Mouse (Mus musculus): ENCODE measurements around the gene Cers2.

The Cers2 gene

DNA sequence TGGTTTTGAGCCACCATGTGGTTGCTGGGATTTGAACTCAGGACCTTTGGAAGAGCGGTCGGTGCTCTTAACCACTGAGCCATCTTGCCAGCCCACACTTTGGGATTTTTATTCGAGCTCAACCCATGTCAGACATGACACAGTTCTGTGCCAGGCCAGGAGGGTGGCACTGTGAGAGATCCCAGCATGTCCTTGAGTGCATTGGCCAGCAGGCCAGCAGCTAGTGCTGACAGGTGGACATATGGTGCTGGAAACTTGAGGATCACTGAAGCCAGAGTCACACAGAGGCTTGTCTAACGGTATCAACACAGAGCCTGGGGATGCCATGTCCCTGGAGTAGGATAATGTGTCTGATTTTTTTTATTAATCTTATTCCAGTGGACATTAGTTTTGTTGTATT is 25.2 kb upstream of the Cers2 start:
- DNase-seq (ENCODE audit: low spot score), result no peak

DNA sequence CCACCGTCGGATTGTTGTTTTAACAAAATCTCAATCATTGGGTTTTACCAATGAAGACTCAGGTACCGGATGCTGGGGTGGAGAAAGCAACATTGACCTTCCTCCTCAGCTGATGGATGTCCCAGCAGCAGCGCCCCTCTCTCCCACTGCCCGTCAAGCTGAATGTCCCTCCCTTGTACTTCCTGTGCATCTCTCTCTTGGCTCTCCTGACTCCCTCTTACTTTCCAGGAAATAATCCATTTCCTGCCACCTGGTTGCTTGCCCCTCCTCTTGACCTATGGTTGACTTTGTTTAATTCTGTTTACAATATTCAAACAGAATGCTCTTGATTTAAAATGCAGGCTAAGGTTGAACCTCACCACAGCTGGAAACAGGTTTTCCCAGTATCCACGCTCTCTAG is 24.4 kb upstream of the Cers2 start:
- no peak for DNase-seq (ENCODE audit: low spot score)

DNA sequence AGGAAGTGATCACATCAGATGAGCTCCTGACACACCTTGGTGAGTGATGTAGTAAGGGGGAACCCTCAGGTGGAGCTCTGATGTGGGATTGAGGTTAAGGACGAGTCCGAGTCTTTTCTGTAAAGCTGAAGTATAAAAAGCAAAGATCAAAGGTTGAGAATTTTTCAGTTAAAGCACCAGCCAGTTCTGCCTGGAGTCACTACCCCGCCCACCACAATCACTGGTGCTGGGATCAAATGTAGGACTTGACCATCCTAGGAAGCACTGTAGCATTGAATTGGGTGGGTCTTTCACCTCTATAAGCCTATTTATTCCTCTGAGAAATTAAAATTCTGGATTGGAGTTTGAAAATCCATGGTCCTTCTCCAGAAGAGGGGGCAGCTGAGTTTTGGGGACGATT is 23.6 kb upstream of the Cers2 start:
- no peak for DNase-seq (ENCODE audit: low spot score)

DNA sequence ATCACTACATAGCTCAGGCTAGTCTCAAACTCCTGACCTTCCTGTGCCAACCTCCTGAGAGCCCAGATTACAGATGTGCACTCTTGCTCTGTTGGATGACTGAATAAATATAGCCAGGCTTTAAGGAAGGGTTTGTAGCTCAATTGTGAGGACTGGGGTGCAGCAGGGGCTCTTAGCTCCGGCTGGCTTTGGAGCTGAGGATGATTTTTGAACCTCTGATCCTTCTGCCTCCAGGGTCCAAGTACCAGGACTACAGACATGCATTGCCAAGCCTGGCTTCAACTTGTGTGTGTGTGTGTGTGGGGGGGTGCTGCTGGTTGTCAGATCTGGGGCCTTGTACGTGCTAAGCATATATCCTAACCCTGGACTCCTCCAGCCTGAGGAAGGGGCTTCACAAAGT is 21.7 kb upstream of the Cers2 start:
- DNase-seq (ENCODE audit: low spot score), result no peak

DNA sequence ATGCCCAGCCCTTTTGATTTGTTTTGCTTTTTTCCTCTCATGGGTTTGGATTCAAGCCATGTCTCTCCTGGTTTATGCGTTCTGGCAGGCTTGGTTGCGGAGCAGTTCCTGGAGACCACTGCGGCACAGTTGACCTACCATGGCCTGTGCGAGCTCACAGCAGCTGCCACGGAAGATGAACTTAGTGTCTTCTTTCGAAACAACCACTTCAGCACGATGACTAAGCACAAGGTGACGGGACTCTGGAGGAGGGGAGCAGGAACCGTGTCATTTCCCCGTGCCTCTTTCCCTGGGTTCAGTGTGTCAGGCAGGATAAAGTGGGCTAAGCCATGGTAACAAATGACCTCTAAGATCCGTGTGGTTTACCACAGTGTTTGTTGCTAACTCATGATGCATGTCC is 21.1 kb upstream of the Cers2 start:
- DNase-seq (ENCODE audit: low spot score), result no peak

DNA sequence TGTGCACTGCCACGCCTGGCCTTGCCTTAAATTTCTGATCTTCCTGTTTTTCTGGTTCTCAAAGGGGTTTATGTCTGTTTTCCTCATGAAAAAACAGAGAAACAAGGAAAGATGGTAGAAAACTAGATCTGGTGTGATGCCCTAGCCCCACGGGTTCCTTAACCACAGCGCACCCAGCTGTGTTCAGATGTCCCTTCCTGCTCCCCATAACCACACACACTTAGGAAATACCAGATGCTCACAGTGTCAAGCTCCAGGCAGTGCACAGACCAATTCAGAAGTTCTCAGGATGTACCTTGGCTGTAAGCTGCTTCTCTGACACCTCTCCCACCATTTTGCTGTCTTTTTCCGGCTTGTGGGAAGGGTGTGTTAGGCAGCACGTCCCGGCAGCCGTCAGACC is 20.3 kb upstream of the Cers2 start:
- no peak for DNase-seq (ENCODE audit: low spot score)

DNA sequence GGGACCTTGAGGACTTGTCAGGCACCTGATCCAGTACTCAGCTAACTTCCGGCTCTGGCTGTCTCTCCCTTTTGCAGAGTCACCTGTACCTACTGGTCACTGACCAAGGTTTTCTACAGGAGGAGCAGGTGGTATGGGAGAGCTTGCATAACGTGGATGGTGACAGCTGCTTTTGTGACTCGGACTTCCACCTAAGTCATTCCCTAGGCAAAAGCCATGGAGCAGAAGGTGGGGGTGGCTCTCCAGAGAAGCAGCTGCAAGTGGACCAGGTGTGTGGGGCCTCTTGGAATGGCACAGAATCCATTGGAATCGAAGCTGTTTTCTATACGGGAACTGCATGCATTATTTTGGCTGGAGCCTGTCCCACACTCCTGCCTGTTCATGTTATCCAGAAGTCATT is 19.9 kb upstream of the Cers2 start:
- DNase-seq (ENCODE audit: low spot score), result no peak

DNA sequence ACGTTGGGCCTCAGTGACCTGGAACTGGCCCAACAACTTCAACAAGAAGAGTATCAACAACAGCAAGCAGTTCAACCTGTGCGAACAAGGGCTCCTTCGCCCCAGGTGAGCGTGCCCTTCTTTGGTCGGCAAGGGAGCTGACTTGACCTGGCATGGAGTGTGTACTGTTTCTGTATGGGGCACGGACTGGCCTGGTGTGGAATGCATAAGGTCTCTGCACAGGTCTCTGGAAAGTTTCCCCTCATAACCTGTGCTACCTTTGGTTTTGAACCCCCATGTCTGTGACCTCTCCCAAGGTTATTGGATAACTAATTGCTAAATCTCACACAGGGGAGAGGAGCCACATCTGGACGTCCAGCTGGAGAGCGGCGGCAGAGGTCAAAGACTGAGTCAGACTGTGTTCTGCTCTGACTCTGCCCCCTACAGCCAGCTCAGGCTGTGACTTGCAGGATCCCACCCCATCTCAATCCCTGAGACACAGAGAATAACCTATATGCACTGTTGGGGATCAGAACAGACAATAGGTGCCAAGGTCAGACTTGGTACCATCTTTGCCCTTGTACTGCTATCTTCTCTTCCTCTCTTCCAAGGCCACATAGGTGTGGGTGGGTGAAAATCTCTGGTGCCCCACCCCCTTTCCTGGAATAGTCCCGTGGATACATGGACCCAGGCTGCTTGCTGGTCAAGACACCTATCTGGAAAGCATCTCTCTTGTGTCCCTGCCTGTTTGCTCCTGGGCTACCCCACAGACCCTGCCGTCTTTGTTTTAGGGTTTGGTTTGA is 19.1 kb upstream of the Cers2 start:
- DNase-seq (ENCODE audit: low spot score), result no peak

DNA sequence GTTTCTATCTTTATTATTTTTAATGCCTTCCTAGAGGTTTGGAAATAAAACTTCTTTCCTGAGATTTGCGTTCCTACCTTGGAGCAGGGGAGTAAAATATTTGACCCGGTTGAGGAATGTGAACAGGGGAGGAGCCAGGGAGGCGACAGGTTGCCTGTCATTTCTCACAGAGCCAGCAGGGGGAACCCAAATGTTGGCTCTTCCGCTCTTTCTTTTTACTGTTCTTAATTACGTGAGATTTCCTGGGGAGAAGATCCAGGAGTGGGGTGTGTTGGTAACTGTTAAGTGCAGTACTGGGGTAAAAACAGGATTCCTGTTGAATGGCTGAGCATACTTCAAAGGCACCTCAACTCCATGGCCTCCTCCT is 18.5 kb upstream of the Cers2 start:
- DNase-seq (ENCODE audit: low spot score), result no peak

DNA sequence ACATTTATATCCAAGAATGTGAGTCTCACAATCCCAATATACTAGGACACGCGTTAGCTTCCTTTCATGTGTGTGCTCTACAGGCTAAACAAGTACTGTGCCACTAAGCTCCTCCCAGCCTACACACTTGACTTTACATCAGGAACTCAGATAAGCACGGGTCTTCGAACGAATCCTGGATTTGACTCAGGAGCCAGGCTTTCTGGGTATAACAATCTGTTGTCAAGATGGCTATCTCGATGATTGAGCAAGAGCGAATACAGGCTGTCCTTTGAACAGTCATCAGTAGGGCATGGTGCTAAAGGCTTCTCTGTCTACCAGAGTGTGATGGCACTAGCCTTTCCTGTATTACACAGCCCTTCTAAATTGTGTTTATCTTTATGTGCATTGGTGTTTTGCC is 16.6 kb upstream of the Cers2 start:
- no peak for DNase-seq (ENCODE audit: low spot score)

DNA sequence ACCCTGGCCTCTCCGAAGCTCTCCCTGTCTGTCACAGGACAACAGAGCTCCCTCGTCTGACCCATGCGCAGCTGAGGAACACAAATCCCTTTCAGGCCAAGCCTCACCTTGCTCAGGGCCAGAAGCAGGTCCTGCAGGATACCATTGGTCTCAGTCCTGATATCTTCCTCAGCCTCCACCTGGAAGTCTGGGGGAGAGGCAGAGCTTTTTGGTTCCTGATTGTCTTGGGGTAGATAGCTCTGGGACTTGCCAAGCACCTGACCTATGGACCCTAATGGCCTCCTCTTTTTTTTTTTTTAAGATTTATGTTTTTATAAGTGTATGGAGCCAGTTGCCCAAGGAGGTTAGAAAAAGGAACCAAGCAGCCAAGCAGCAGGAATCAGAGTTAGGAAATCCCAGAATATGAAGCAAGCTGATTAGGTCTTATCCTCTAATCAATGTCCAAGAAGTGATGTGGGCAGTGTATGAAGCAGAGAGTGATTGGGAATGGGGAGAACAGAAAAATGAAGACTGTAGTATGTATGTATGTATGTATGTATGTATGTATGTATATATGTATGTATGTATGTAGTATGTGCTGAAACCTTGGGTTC is 13.3 kb upstream of the Cers2 start:
- no peak for DNase-seq (ENCODE audit: low spot score)

DNA sequence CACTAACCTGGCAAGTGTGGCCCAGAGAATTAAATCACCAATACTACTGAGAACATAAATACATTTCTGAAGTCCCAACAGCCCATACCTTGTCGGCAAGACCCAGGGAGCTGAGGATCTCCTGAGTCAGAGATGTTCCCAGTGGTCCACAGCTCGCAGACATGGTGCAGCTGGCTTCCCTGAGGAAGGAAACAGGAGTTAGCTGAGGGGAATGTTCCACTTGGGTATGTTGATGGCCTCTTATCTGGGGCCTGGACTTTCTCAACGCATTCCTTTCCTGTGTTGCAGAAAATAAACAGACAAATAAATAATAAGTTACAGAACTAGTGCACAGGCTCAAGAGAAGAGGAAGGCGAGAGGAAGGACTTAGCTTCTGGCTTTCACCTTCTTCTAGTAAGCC is 8.3 kb upstream of the Cers2 start:
- DNase-seq (ENCODE audit: low spot score), result no peak

DNA sequence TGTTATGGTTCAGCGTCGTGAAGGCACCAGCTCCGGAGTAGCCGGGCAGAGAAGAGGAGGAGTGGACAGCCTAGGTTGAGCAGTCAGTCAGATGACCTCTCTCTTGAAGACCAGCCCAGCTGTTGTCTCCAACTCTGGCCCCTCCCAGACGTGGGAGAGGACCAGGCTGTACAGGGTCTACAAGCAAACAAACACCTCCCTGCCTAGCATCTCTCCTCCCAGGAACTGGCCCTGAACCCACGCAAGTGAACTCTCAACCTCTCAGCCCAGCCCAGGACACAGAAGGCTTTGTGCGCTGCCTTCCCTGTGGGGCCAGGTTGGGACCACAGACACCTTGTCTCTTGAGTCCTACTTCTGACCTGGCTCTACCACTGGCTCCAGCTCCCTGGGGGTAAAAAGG is 7.5 kb upstream of the Cers2 start, which contains the start of gene Anxa9:
Anxa9 (minus strand) TSS at position 77 of the 400 bp plus-strand sequence.
- no peak for DNase-seq (ENCODE audit: low spot score)

DNA sequence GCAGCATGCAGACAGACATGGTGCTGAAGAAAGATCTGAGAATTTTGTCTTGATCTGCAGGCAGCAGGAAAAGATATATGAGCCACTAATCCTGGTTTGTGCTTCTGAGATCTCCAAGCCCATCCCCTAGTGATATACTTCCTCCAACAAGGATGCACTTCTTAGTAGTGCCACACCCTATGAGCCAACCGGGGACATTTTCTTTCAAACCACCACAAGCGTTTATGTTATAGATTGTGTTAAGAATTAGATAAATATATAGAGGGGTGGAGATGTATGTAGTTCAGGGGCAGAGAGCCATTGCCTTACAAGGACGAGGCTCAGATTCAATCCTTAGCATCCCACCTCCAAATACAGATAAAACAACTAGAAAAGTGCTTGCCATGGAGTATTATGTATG is 4.1 kb upstream of the Cers2 start:
- no peak for DNase-seq (ENCODE audit: low spot score)

DNA sequence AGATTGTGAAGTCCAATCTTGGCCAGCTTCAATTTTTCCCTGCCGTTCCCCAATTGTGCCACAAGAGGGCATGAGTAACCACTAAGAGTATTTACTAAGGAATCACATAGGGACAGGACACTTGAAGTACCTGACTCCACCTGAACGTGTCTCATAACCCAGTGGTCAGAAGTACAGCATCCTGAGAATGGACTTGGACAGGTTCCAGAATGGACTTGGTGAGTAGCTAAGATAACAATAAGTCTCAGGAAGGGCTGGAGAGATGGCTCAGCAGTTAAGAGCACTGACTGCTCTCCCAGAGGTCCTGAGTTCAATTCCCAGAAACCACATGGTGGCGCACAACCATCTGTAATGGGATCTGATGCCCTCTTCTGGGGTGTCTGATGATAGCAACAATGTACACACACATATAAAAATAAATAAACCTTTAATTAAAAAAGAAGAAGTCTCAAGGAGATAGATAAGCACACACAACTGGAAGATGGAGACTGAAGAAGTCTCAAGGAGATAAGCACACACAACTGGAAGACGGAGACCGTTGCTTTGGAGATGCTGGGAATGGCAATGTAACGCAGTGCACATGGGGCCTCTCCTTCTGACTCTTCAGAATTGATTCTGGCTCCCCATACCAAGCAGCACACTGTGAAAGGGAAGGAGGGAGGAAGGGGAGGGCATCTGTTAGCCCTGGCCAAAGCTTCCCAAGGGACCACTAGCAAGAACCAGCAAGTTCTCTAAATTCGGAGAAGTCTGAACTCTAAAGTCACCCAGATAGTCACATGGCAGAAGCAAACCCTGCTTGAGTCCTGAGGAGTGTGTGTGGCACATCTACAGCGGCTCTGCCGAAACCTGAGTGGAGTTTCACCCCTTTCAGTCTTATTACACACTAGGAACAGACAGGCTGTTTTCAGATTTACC is 3.4 kb upstream of the Cers2 start:
- DNase-seq (ENCODE audit: low spot score), result peak; percentile 75

DNA sequence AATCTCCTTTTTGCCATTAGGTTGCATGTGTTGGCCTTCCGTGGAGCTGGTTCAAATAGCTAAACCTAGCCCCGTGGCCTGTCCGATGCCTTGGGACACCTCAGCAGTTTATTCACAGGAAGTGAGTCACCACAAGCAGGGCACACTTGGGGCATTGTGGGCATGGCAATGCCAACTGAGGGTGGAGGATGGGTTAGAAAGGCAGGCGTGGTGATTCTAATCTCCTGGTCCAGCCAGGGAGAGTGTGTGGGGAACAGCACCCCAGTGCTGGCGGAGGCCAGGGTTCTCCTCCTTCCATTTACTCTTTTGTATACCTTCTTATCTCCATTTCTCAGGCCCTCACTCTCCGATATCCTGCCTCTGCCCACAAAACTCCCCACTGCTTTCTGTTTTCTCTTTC is 2.0 kb upstream of the Cers2 start:
- DNase-seq (ENCODE audit: low spot score), result no peak

DNA sequence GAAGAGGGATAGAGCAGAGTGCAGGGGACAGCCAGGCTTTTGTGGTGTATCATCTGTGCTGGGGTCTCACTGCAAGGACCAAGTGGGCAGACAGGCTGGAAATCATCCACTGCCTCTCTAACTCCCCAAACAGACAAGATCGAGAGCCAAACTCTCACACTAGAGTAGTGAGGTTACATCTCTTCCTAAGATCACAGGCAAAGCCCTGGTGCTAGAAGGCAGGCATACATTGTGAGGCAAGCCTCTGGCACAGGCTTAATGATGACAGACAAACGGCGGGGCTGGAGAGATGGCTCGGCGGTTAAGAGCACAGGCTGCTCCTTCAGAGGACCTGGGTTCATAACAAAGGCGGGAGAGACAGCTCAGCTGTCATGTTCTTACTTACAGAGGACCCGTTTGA is 1.1 kb upstream of the Cers2 start:
- no peak for DNase-seq (ENCODE audit: low spot score)

DNA sequence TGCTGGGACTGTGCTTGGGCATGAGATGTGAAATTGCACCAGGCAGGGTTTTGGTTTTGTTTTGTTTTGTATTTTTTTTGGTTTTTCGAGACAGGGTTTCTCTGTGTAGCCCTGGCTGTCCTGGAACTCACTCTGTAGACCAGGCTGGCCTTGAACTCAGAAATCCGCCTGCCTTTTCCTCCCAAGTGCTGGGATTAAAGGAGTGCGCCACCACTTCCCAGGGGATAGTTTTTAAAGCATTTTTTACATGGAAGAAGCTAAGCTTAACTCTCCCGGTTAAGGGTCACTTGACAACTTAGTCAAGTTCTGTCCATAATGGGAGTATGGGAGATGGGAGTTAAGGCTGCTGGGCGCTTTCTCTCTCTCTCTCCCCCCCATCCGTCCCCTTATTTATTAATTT is 516 bp upstream of the Cers2 start:
- DNase-seq (ENCODE audit: low spot score), result no peak

DNA sequence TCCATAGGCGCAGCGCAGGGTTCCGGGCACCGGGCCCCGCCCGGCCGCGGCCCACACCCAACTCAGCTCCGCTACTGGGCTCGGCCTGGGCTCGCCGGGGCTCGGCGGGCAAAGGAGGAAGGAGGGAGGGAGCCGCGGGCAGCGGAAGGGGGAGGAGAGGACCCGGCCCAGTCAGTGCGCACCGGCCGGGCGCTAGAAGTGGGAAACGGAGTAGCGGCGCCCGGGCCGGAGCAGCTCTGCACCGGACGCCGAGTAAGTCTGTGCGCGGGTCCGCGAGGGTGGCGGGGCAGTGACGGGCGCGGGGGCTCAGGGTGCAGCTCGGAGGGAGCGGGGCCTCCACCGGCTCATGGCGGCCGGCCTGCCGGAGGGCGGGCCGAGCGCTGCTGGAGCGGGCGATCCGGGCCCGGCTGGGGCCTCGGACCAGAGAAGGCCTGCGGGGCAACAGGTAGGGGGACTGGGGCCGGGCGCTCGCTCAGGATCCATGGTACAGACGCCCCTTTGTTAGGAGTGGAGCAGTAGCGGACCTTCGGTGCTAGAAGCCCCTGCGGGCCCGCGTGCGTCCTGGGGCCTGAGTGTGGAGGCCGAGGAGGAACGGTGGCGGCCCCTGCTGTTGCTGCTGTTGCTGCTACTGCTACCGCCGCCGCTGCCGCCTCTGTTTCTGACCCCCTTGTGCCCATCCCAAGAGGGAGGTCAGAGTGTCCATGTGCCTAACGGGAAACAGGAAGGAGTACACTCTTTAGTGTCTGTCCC is 678 bp downstream of the Cers2 start:
- DNase-seq (ENCODE audit: low spot score), result peak; percentile 89

DNA sequence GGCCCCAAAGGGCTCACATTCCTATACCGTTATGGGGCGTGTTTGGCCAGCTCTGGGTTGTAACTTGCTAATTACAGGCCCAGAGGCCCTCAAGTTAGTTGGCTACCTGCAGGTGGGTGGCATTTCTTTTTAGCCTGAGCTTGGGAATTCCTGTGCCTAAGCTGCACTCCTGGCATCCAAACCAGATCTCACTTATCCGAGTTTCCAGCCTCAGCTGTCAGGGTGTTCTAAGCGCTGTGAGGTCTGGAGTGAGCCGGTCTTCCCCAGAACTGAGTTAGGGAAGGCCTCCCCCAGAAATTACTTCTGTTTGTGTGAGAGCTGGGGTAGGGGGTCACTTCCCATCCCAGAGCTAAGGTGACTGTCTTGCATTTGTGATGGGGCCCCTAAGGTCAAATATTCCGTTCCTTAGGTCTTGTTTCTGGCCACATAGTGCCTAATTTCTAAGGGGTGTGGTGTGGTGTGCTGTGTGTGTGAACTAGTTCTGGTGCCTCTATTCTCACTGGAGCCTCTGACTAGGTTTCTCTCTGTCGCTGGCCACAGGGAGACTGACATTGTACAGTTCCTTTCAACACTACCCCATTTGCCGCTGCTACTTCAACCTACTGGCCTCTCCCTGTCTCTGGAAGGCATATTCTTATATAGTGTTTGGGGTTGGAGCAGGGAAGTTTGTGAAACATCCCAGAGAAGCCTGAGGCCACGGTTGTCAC is 1.4 kb downstream of the Cers2 start:
- no peak for DNase-seq (ENCODE audit: low spot score)

DNA sequence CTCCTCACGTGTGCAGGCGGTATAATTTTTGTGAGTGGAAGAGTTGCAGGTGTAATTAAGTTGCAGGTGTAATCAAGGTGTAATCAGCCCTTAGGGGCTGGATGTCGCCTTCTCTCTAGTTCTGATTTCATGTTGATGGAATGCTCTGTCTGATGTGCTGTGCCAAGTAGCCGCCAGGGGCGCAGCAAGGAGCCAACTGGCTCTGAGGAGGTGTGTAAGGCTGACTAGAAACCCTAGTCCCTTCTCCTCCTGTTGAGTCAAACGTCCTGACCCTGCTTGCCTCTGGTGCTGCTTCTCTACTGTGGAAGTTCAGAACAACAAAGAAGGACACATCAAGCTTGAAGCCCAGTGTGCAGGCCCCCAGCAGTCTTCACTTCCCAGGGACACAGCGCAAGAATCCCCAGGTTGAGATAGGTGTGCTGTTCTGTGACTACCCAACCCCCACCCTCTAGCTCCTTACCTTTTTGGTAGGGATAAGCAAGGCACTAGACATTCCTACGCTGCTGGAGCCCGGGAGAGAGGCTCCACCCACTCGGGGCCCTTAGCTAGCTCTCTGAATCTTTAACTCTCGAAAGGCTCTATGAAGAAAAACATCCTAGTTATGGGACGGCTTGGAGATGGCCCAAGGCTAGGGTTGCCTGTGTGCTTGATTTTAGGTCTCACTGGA is 3.0 kb downstream of the Cers2 start:
- no peak for DNase-seq (ENCODE audit: low spot score)
